Mouse (Mus musculus) A20 (cell line): ENCODE measurements at regions not wholly inside any gene's neighbourhood (a gene's known extent, or its start where the extent isn't known, plus 50 kb on each side); places are given as distances from the start of the nearest gene placed in this dataset.

Experiments used
- DNase-seq: peaks from one replicate; pipeline ENCODE4 v3.0.0-alpha.2; 2011; ENCODE audit warnings: low read depth, low spot score

GRCm38 (mm10) chr12:74523988-74524387, 207.8 kb upstream of the Gm11042 start:
- no peak for DNase-seq

GRCm38 (mm10) chr12:74518032-74518431, 201.8 kb upstream of the Gm11042 start:
- no peak for DNase-seq

- DNase-seq = no peak
Measured at GRCm38 (mm10) chr12:74516527-74516926, 200.3 kb upstream of the Gm11042 start.

- no peak for DNase-seq
Measured at GRCm38 (mm10) chr12:74502791-74503190, 186.6 kb upstream of the Gm11042 start.

DNA sequence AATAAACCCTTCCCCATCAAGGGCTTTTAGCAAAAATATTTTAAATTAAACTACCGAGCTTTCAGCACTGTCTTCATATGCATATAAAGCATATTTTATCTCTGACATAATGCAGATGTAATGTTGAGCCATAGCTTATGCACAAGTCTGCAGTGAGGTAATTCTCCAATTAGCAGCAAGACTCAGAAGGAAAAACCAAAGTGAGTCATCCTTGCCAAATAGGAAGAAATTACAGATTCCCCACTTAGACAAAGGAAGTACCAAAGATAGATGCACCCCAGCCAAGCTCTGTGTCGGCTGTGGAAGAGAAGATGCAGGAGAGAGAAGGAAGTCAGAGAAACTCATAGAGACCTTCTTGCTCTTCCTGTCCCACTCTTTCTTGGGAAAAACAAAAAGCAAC, 161.4 kb upstream of the Gm11042 start:
- no peak for DNase-seq

DNA sequence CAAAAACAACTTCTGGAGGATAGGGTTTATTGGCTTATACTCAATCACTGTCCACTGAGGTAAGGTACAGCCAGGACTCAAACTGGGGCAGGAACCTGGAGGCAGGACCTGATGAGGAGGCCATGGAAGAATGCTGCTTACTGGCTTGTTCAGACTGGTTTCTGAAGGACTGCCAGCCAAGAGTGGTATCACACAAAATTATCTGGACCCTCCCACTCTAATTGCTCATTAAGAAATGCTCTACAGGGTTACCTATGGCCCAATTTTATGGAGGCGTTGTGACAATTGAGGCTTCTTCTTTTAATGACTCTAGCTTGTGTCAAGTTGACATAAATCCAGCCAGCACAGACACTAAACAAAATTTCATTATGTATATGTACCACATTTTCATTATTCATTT, 158.5 kb upstream of the Gm11042 start:
- DNase-seq = no peak

DNA sequence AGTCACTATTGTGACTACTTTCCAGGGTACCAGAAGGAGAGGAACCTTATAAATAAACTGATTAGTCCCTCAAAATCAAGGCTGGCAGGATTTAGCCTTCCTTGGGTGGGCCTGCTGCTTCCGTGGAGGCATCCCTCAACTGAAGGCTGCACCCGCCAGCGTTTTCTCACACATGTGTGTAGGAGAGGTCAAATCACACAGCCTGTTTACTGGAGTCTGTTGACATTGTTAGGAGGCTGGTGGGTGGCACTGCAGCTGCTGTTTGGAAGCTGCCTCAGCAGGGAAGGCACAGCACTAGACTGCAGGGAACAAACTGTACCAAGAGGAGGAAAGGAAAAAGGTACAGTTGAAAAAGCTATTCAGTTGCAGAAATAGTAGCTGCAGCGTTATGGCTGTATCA, 142.3 kb upstream of the Gm11042 start:
- no peak for DNase-seq

DNA sequence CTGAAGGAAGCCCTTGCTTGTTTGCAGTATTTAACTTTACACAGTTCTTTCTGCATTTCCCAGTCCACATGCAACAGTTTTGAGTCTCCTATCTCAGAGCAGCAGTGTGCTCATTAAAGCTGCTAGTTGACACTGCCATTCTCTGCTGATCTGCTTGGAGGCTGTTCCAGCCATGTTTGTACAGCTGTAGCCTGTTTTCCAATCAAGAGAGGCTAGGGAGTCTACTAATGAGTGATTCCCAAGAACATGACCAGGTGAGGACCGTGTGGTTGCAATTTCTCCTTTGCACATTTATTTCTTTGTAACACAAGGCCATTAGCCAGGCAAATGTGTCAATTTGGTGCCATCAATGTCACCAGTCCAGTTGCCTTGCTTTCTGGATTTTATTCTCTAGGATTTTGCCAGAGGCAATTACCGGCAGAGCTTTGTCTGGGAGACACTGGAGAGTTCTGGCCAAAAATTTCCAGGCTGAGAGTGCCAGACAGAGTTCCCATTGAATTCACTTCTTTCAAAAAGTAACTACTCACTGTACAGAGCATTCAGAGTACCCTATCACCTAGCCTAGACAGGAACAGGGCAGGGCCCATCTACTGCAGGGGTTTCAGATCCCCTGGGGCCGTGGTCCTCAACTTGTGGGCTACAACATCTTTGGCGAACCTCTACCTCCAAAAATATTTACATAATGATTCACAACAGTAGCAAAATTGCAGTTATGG, 136.3 kb upstream of the Gm11042 start:
- no peak for DNase-seq

DNA sequence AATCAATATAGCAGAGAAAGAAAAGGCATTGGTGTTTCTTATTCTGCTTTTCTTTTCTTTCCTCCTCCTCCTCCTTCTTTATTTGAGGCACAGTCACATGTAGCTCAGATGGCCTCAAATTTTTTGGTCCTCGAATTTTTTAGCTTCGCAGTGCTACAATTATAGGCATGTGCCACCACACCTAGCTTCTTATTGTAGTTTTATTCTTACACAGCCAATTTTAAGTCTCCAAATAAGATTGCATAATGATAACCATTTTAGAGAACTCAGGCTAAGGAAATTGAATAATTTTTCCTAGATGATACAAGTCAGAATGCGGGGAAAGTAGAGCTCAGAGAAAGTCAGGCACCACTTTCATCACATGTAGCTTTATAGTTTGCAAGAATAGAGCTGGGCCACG, 132.1 kb upstream of the Gm11042 start:
- DNase-seq = no peak

GRCm38 (mm10) chr12:74434874-74435273, 118.7 kb upstream of the Gm11042 start:
- no peak for DNase-seq

DNA sequence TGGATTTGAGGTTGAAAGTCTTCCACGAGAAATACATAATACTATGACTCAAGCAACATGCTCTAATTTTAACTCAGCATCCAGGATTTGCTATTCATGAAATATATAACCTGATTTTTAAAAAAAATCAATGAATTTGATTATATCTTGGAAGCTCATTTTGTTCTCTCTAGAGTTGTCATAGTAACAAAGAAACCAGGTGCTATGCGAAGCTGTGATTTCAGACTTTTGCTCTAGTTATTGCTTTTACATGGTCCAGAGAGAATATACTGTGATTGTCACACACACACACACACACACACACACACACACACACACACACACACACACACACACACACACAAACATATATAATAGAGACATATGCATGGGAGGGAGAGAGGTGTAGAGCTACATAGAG, 98.5 kb upstream of the Gm11042 start:
- DNase-seq = no peak

DNA sequence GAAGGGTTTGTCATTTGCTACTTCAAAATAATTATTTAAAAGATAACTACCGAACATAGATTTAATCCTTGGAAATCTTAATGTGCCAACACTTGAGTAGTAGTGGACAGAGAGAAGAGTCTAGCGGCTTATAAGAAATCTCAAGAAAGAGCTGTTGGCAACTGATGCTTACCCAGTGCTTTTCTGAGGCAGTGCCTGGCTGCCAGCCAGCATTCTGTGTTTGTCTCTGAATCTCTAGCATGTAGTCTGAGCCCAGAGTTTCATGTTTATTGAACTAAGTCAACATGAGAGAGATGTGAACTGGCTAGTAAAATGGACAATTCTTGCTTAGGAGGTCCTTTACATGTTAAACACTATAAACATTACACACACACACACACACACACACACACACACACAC, 94.3 kb upstream of the Gm11042 start:
- DNase-seq = no peak

GRCm38 (mm10) chr12:74407591-74408095, 91.4 kb upstream of the Gm11042 start:
- DNase-seq = no peak

GRCm38 (mm10) chr12:74389811-74390210, 73.6 kb upstream of the Gm11042 start:
- no peak for DNase-seq
